Mouse (Mus musculus): ENCODE data around the gene Cd274.

- TF ChIP-seq POLR2A (IDR thresholded peaks at IDR 0.05; ENCODE audit: borderline replicate concordance, extremely low read depth, low read depth, low read length), result no peak
- no peak for TF ChIP-seq CTCF (IDR thresholded peaks at IDR 0.05; ENCODE audit: insufficient read depth, low read length)
Observed at GRCm38 (mm10) chr19:29326822-29327552, 40.3 kb upstream of the Cd274 start.

Data from lung, adult 2 months (tissue).